Mouse (Mus musculus) midbrain, postnatal 0 days (tissue): ENCODE results near the gene Gbp7. TPM values are rescaled to one million over a fixed set of nuclear protein-coding genes. Genes with fewer than 3 reads are reported as not detected.

ENCODE experiments used
- ATAC-seq: fragments of 200-750 bp; cut with Nextera tagmentation; 2 replicates; pipeline ENCODE4 v1.8.0; 2017; ENCODE audit warnings: moderate number of reproducible peaks, mild to moderate bottlenecking, moderate TSS enrichment, moderate library complexity; ENCODE audit not compliant: low FRiP score
- DNase-seq: peaks from one replicate; pipeline ENCODE4 v3.0.0-alpha.2; 2015; ENCODE audit warnings: low spot score
- H3K27ac ChIP-seq: fragments of 300-500 bp; sonication (generic); 2 replicates; pipeline ENCODE4 v1.5.1; 2014; ENCODE audit warnings: low read depth, mild to moderate bottlenecking, low read length, mixed read lengths
- H3K27me3 ChIP-seq: fragments of 300-500 bp; sonication (generic); 2 replicates; pipeline ENCODE4 v1.6.1; 2014; ENCODE audit warnings: low read length, control low read depth, mixed read lengths; ENCODE audit not compliant: insufficient read depth
- H3K36me3 ChIP-seq: fragments of 300-500 bp; sonication (generic); 2 replicates; pipeline ENCODE4 v1.6.1; 2014; ENCODE audit warnings: low read length, control low read depth, mixed read lengths; ENCODE audit not compliant: insufficient read depth
- H3K4me1 ChIP-seq: fragments of 300-500 bp; sonication (generic); 2 replicates; pipeline ENCODE4 v1.6.1; 2014; ENCODE audit warnings: mild to moderate bottlenecking, control low read depth, antibody characterized with exemption, low read length, mixed read lengths; ENCODE audit not compliant: insufficient read depth
- H3K4me2 ChIP-seq: fragments of 300-500 bp; sonication (generic); 2 replicates; pipeline ENCODE4 v1.6.1; 2014; ENCODE audit warnings: low read depth, mild to moderate bottlenecking, low read length, mixed read lengths; ENCODE audit not compliant: poor library complexity, severe bottlenecking
- H3K4me3 ChIP-seq: fragments of 300-500 bp; sonication (generic); 2 replicates; pipeline ENCODE4 v1.5.1; 2014; ENCODE audit warnings: low read depth, mild to moderate bottlenecking, low read length, moderate library complexity
- H3K9ac ChIP-seq: fragments of 300-500 bp; sonication (generic); replicated peaks from 2 replicates; pipeline ENCODE4 v1.6.1; 2014; ENCODE audit warnings: mild to moderate bottlenecking, low read length, moderate library complexity, mixed read lengths; ENCODE audit not compliant: poor library complexity, severe bottlenecking
- H3K9me3 ChIP-seq: fragments of 300-500 bp; sonication (generic); 2 replicates; pipeline ENCODE4 v1.6.1; 2016; ENCODE audit warnings: low read length, control low read depth
- CTCF ChIP-seq: IDR thresholded peaks from 2 replicates; pipeline ENCODE4 v1.5.1; 2016; ENCODE audit warnings: antibody characterized with exemption, mild to moderate bottlenecking
- WGBS: fragments of 180-500 bp; shearing (Covaris S2); extraction: QIAGEN DNeasy Blood & Tissue Kit; methylation state at CpG from one replicate; pipeline ENCODE4 v1.1.7; 2014; 5-methylcytosine and 5-hydroxymethylcytosine counted together
- polyA plus RNA-seq: library from polyadenylated mRNA; unstranded; fragments of >200 nt; fragmentation: Nextera tagmentation; extraction: Ambion mirVana; gene quantifications from 2 replicates; pipeline ENCODE4 v1.2.1, GENCODE M21; 2015
- total RNA-seq: library from RNA; depleted of rRNA; stranded (reverse); fragments of >200 nt; gene quantifications from 2 replicates; pipeline ENCODE4 v1.2.3, GENCODE M21; 2014; rRNA removed

Gene Gbp7
- total and polyA plus RNA-seq, 2 experiments from 2014 or later, result 2.5 to 3.0 TPM

GRCm38 (mm10) chr3:142590431-142591067 is 60.4 kb downstream of the Gbp7 start:
- H3K9me3 ChIP-seq, result no peaks in the 10 kb centered on the region
- no peaks in the 10 kb centered on the region for H3K27me3 ChIP-seq
- no peak for ATAC-seq
- DNase-seq, result no peak
- no peak overlapping the region for H3K9ac ChIP-seq
- H3K27ac ChIP-seq, result no peak overlapping the region
- H3K4me1 ChIP-seq, result no peaks in the 10 kb centered on the region
- no peak overlapping the region for H3K4me2 ChIP-seq
- no peaks in the 10 kb centered on the region for H3K36me3 ChIP-seq
- no peak overlapping the region for H3K4me3 ChIP-seq
- 86% methylated on average over 4 of the region's 4 CpGs for WGBS
- TF ChIP-seq CTCF, result no peak

- H3K27ac ChIP-seq, result no peak within 1 kb of the TSS
- no peak within 1 kb of the TSS for H3K4me2 ChIP-seq
- no peak within 1 kb of the TSS for H3K9ac ChIP-seq
- WGBS, result 90% methylated on average over 1 of the region's 1 CpGs
- H3K9me3 ChIP-seq, result no peaks in the 10 kb centered on the region
- ATAC-seq (no peak), DNase-seq (no peak)
- no peak for TF ChIP-seq CTCF
- H3K36me3 ChIP-seq, result no peaks in the 10 kb centered on the region
- no peaks in the 10 kb centered on the region for H3K27me3 ChIP-seq
- H3K4me1 ChIP-seq, result no peaks in the 10 kb centered on the region
- no peak within 1 kb of the TSS for H3K4me3 ChIP-seq
These were observed 64.4 kb downstream of the Gbp7 start, which contains the start of gene Gbp2b for GRCm38 (mm10) chr3:142594547-142594946. Gene Gbp2b (plus strand): TSS chr3:142594847.

GRCm38 (mm10) chr3:142597923-142598322 is 67.8 kb downstream of the Gbp7 start:
- WGBS, result 87% methylated on average over 3 of the region's 3 CpGs

More at GRCm38 (mm10) chr3:142597923-142598322, 67.8 kb downstream of the Gbp7 start:
- no peak overlapping the region for H3K27ac ChIP-seq
- H3K9me3 ChIP-seq, result no peaks in the 10 kb centered on the region
- H3K27me3 ChIP-seq, result no peaks in the 10 kb centered on the region
- no peak for ATAC-seq
- no peak overlapping the region for H3K4me2 ChIP-seq
- H3K36me3 ChIP-seq, result no peaks in the 10 kb centered on the region
- no peak overlapping the region for H3K4me3 ChIP-seq
- H3K4me1 ChIP-seq, result no peaks in the 10 kb centered on the region
- no peak overlapping the region for H3K9ac ChIP-seq
- DNase-seq, result no peak
- no peak for TF ChIP-seq CTCF

Other genes starting within 250 kb of the Gbp7 start
- 28.1 and 29.1 TPM in 2 replicates for gene Pdlim5, start 134.6 kb upstream of the Gbp7 start, total RNA-seq
- 12.6 and 13.7 TPM in 2 replicates for gene Pdlim5, start 134.6 kb upstream of the Gbp7 start, polyA plus RNA-seq
- 0.19 and 1.0 TPM in 2 replicates for gene Gbp5, start 36.4 kb upstream of the Gbp7 start, total RNA-seq
- gene Gbp5, start 36.4 kb upstream of the Gbp7 start, polyA plus RNA-seq, result 0.23 and 0.39 TPM in 2 replicates
- gene Gbp3, start 29.7 kb downstream of the Gbp7 start, total RNA-seq, result 3.1 and 3.5 TPM in 2 replicates
- gene Gbp3, start 29.7 kb downstream of the Gbp7 start, polyA plus RNA-seq, result 2.3 and 3.6 TPM in 2 replicates
- not detected in 2 replicates for gene Gbp2b, start 64.5 kb downstream of the Gbp7 start, total RNA-seq
- gene Gbp2b, start 64.5 kb downstream of the Gbp7 start, polyA plus RNA-seq, result not detected in 2 replicates
- 0.71 and 3.4 TPM in 2 replicates for gene Gbp2, start 90.3 kb downstream of the Gbp7 start, total RNA-seq
- gene Gbp2, start 90.3 kb downstream of the Gbp7 start, polyA plus RNA-seq, result 1.1 and 1.3 TPM in 2 replicates
- gene Kyat3, start 170.7 kb downstream of the Gbp7 start, total RNA-seq, result 3.1 and 4.7 TPM in 2 replicates
- 5.1 and 5.6 TPM in 2 replicates for gene Kyat3, start 170.7 kb downstream of the Gbp7 start, polyA plus RNA-seq
- gene Gtf2b, start 234.7 kb downstream of the Gbp7 start, total RNA-seq, result 29.5 and 38.7 TPM in 2 replicates
- gene Gtf2b, start 234.7 kb downstream of the Gbp7 start, polyA plus RNA-seq, result 45.6 and 51.2 TPM in 2 replicates